Mouse (Mus musculus) spleen, adult 2 months (tissue): ENCODE data around the gene Dnajc1.

Experiments
- CTCF ChIP-seq: fragments of 200-500 bp; IDR thresholded peaks from 2 replicates; pipeline ENCODE4 v1.5.1; 2011; ENCODE audit warnings: mild to moderate bottlenecking, inconsistent platforms; ENCODE audit not compliant: insufficient read depth, insufficient read length, insufficient replicate concordance; ENCODE audit errors: extremely low read depth
- POLR2A ChIP-seq: fragments of 200-500 bp; IDR thresholded peaks from 2 replicates; pipeline ENCODE4 v1.6.1; 2011; ENCODE audit warnings: low read depth, low read length, inconsistent platforms

- TF ChIP-seq CTCF, result no peak
- TF ChIP-seq POLR2A, result no peak
Observed at GRCm38 (mm10) chr2:18206811-18207210, 185.8 kb downstream of the Dnajc1 start.
